Mouse (Mus musculus): ENCODE data around the gene Bcr.

Bcr gene

DNA sequence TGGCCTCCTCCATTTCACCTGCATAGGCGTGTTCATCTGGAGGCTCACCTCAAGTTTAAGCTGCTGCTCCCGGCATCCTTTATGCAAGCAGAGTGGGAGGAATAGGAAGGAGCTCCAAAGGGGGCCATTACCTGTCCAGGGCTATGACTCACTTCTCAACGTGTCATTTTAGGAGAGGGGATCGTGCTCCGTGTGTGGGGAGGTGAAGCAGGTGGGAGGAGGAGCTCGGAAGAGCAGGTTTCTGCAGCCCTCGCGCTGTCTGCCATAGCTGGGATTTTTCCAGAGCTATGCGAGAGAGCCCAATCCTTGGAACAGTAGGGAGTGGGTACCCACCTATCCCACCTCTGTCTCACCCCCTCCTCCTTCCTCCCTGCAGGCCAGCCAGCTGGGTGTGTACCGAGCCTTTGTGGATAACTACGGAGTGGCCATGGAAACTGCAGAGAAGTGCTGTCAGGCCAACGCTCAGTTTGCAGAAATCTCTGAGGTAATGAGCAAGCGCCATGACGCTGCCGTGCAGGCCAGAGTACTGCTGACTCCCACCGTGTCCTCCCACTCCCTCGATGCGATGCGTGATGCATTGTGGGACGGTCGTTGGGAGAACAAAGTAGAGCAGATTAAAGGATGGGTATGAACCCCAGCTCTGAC, 75.2 kb downstream of the Bcr start:
- no peak for DNase-seq

DNA sequence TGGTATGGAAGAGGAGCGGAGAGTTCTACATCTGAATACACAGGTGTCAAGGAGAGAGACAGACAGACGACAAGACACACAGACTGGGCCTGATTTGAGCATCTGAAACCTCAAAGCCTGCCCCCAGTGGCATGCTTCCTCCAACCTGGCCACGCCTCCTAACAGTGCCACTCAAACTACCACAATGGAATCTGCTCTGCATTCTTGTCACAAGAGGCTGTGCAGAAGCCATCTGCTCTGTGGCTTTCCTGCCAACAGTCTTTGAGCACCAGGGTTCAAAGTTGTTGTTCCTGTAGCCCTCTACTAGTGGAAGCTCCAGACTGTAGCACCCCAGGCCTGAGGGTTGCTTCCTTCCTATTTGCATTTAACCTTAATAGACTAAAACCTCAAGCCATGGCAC, 76.8 kb downstream of the Bcr start:
- DNase-seq: peak; percentile 49

DNA sequence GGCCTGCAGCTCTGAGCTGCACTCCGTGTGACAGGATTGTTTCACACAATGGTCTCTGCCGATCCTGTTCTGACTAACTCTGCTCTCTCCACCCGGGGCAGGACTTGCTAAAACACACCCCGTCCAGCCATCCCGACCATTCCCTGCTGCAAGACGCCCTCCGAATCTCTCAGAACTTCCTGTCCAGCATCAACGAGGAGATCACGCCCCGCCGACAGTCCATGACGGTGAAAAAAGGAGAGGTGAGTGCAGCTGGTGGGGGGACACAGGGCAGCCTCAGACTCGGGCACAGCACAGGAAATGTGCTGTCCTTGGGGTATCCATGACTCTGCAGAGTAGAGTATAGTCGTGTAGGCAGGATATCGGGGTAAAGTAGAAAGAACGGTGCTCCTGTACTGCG, 84.8 kb downstream of the Bcr start:
- no peak for DNase-seq

DNA sequence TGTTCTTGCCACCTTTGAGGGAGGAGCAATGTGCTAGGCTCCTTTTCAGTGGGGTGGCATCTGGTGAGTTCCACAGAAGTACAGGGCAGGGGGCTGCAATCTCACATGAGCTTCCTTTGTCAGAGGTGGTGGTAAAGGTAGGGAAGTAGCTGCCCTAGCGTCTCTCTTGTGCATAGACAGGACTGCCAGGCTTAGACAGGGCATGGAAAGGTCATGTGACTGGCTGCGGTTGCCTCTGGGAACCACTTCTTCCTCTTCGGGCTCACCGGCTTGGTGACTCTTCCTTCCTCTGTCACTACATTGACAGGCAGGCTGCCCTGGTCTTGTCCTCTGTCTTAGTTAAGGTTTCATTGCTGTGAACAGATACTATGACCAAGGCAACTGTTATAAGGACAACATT, 85.6 kb downstream of the Bcr start:
- DNase-seq: no peak

DNA sequence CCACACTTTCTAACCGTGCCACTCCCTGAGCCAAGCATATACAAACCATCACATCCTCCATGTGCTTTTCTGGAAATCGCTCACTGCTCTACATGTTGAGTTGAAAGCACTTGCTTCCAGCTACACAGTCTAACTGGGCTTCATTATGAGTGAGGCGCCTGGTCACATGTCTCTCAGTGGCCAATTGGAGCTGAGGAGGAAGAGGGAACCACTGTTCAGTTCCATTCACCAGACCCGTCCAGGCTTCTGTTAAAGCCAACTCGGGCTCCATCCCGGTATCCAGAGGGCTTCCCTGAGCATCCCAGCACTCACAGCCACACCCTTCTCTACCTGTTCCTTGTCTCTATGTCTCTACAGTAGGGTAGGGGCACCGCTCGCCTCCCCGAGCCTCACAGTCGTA, 86.2 kb downstream of the Bcr start:
- DNase-seq: no peak

DNA sequence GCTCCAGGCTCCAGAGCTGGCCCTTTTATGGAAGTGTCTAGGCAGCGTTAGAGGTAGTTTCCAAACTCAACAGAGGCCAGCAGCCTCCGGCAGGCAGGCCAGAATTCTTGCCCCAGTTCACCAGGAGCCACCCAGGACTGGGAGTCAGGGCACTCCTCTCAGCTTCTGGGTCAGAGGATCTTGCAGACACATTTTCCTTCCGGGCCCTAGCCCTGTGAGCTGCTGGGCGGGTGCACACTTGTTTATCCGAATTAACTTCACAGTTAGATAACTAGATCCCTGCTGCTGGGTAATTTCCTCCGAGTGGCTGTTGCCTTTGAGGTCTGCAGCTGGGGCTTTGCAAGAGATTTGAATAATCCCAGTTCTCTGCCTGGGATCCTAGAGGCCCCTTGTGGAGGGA, 87.9 kb downstream of the Bcr start:
- DNase-seq: no peak

DNA sequence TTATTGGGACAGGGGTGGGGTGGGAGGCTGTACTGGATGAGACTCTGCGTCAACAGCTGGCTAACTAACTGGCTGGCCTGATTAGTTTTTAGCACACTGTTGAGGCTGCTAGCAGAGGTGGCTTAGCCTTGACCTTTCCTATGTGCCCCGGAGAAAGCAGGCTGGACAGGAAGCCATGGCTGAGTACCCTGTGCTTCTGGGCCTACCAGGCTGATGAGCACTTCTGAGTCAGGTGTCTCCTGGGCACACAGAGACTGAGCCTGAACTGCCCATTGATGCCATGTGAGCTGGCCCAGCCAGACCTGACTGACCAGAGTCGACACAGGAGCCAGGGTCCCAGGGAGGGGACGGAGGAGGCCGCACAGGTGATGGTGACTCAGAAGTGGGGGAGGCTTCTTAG, 90.0 kb downstream of the Bcr start:
- DNase-seq: no peak

DNA sequence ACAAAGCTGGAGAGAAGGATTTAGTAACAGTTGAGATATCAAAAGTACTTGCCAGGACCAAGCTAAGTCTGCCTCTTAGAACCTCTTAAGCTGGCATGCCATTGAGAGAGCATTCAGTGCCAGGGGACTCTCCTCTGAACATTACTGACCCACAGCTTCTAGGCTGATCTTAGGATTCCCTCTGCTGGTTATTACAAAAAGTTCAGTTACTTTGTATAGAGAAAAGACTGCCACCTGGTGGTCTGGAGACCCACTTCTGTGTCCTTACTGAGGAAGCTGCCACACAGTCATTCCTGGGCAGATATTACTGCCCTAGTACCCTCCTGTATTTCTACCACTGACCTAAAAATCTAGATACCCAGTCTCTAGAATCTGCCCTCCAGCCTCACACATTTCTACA, 90.9 kb downstream of the Bcr start:
- peak; percentile 83 for DNase-seq

DNA sequence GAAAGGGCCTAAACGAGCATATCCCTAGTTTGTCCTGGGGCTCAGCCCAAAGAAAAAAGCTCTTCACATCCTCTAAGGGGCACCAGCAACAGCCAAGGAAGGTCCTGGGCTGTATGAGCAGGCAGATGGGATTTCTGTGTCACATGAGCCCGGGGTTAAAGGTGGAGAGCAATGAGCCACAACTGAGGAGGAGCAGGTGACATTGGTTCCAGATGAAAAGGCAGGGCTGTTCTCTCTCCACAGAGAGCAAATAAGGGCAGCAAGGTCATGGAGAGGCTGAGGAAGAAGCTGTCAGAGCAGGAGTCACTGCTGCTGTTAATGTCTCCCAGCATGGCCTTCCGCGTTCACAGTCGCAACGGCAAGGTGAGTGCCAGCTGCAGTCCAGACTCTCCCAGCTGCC, 96.4 kb downstream of the Bcr start:
- DNase-seq: no peak

DNA sequence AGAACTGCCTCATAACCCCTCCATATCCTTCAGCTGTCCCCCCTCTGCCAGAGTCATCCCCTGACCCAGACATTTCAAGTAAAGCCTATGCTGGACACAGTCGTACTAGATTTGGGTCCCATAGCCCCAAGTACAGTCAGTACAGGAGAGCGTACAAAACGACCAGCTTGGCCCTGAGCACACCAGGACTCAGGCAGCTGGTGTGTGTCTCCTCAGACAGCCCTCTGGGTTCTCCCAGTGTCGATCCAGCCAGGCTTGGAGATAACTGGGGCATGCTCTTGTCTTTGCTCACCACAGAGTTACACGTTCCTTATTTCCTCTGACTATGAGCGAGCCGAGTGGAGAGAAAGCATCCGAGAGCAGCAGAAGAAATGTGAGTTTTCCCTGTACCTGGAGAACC, 97.3 kb downstream of the Bcr start:
- DNase-seq: no peak

DNA sequence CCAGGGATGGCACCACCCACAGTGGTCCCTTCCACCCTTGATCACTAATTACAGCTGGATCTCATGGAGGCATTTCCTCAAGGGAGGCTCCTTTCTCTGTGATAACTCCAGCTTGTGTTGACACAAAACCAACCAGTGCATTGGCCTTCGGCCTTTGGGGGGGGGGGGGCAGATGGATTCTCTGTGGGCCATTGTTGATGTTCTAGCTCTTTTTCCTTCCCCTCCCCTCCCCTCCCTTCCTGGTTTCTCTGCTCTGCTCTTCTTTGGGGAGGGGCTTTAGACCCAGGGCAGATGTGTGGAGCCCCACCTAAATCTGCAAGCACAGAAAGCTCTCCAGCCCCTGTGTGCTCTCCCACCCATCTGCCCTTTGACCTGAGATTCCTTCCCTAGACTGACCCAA, 98.0 kb downstream of the Bcr start:
- no peak for DNase-seq

DNA sequence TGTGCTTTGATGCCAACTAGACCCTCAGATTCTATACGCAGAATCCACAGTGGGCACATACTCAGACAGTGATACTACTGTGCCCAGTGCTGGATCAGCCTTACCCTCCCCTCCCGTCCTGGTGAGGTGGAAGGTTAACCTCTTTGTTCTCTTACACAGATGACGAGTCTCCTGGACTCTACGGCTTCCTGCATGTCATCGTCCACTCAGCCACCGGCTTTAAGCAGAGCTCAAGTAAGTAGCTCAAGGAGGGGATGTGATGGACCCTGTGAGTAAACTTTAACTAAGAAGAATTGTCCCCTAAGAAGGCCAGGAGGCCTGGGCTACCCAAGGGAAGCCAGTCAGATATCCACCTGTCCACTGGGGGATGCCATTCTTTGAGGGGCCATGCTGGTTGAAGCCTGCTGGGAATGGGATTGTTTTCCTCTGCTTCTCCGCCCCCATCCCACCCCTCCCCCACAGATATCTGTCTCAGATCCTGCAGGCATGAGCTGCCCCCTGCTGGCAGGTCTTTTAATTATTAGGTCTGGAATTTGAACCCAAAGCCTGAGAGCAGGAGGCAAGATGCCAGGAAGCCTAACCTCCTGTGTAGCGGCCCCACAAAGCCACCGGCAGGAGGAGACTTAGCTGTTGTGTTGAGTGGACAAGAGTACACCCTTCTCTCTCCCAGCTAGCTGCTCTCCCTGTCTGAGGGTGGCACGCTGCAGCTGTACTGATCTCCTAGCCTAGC, 99.9 kb downstream of the Bcr start:
- DNase-seq: no peak

DNA sequence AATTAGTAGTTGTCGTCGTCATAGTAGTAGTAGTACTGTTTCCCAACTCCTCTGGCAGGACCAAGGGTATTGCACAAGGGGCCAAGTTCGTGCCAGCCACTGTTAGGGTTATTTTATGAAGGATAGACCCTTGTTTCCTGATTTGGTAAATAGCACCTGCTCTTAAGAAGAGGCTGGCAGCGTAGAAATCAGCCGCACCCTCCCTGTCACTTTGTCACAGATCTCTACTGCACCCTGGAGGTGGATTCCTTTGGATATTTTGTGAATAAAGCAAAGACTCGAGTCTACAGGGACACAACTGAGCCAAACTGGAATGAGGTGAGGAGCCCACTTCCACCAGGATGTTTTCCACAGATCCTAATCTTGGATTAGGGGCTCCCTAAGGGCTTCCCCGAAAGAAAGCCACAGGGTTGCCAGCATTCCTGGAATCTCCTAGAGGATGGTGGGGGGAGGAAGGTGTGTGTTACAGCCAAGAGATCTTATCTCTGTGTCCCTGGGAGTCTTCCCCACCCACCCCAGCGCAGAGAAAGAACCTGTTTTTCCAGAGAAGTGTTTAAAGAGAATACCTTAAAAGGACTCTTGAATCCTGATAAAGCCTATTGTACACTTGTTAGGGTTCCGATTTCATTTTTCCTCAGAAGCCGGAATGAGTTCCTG, 105.6 kb downstream of the Bcr start:
- DNase-seq: no peak

DNA sequence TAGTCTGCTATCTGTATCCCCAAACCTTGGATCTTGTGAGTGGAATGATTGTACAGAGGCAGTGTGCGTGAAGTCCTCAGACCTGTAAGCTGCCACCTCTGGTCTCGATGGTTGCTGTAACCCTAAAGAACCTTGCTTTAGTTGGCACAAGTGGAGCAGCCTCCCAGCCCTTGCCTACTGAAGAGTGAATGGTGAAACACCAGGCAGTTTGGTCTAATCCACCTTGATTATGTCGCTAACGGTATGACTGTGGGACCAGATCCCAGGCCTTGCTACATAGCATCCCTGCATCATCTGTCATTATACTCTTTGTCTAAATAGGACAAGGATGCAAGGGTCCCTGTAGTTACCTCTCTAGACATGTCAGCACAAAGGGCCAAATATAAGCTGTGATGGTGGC, 106.2 kb downstream of the Bcr start:
- DNase-seq: no peak

DNA sequence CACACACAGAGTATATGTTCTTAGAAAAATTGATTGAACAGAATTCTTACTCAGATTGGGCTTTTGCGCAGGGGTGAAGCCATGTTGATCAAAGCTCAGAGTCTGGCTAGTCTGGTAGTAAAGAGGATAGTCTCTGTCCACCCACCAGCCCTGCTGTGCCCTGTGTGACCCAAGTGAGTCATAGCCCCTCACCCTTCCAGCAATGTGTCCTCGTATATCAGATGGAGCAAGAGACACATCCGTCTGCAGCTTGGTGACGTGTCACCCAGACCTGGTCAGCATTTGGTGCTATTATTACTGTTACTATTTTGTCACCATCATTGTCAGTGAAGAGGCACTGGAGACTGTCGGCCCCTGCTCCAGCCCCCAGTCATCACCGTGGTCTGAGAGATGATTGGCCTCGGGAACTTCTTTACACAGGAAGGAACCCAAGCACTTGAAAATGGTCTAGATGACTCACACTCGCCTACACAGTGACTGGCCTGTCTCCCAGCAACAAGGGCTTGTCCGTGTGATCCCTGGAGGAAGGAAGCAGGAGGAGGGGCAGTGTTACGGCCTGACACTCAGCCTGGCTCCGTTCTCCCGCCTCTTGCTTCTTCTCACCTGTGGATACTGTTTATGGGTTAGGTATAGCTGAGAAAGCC, 109.9 kb downstream of the Bcr start:
- DNase-seq: no peak

DNA sequence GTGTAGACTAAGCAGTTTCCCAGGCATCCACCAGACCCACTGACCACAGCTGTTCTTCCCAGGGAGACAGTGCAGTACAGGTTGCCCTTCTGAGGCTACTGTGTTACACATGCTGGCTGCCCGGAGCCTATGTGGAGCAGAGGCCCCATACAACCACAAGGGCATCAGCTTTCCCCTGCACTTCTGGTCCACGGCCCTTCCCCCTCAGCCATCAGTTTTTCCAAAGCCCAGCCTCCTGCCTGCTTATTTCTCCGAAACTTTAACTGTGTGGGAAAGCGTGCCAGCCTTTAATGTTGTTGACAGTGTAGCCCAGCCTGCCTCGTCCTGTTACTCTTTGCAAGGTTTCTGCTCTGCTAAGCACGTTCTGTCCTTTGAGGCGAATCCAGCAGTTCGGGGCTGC, 112.7 kb downstream of the Bcr start:
- no peak for DNase-seq

DNA sequence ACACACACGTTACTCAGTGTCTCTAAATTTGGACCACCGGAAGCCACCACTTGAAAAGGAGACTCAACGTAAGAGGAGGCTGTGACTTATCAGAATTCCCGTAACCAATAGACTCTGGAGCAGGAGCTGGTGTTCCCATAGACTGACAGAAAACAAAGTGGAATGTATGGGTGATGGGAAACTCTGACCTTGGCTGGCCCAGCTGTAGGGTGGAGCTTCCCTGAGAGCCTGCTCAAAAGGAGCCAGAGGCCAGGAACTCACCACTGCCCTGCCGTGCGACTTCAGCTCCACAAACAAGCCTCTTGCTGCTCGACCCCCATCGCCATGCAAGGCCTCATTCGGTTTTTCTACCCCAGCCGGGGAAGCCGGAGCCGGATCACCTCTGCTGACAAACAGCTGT, 113.3 kb downstream of the Bcr start:
- no peak for DNase-seq

DNA sequence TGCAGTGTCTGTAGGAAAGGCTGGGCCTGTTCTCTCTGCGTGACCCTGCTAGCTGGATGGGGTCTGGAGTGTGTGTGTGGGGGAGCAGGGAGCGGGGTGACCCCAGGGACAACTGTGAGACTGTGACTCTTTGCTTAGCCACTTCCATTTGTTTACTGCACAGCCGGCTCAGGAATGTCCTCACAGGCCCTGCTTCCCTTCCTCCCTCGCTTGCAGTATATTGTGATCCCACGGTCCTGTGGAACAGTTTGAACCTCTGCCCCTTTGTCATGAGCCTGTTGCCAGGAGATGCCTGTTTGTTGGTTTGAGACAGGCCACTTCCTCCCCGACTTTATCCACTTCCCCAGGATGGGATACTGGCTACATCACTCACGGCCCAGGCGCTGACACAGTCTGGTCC, 116.1 kb downstream of the Bcr start:
- no peak for DNase-seq

DNA sequence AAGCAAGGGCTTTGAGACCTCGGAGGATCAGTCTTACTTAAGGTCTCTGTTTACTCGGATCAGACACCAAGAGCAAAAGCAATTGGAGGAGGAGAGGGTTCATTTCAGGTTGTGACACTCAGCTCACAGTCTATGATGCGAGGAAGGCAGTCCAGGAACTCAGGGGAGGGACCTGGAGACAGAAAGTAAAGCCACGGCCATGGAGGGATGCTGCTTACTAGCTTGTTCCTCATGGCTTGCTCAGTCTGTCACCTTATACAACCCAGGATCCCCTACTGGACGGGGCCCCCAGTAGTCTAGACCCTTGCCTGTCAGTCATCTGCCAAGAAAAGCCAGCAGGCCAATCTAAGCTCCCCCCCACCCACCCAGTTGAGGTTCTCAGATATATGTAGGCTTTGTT, 118.5 kb downstream of the Bcr start:
- DNase-seq: no peak

DNA sequence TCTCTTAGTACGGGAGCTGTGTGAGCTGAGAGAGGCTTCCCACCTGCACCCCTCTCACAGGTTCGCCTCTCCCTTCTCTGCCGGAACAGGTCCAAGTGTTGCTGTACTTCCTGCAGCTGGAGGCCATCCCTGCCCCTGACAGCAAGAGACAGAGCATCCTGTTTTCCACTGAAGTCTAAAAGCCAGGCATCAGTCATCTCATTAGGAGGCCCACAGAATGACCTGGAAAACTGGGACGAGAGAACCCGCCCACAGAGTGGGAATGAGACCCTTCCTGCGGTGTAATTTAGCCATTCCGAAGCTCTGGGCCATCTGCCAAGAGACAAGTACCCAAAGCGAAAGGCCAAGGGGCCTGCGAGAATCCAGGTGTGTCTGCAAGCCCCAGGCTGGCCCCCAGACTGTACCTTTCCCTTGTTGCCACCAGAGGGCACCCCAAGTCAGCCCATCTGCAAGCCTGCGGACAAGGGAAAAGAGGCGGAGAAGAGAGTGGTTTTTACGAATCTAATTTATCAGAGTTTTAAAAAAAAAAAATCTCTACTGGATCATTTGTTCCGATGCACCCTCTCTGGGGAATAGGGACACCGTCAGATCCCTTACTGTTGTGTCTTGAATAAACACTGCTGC, 121.9 kb downstream of the Bcr start:
- peak; percentile 81 for DNase-seq

DNA sequence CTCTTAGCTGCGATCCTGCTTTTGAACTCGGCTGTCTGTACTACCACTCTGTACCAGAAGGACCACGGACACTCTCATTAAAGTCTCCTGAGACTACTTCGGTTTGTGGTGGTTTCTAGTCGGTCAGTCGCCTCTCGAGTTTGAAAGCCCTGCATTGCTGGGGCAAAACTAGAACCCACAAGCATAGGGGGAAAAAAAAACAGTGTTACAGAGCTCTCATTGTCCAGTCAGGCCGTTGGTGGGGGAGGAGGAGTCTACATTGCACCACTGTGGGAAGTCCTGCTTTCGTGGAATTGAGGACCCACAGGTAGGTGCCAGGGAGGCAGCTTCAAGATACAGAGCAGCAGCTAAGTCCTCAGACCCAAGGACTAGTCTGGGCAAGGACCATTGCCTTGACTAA, 124.4 kb downstream of the Bcr start:
- DNase-seq: no peak

DNA sequence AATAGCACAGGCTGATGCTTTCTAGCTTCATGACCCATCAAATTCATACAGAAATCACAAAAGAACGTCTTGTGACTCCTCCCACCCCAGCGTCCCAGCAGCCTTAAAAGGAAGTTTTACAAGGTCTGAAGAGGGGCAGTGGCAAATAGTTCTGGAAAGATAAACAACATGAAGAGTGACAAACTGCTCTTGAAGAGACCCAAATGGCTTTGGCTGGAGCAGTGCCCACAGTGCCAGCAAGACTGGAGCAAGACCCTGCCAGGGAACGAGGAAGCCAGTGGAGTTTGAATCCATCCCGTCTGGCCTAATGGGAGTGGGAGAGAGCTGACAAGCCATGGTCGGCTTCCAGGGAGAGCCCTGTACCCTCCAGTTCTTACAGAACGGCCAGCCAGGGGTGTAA, 126.2 kb downstream of the Bcr start:
- DNase-seq: no peak

DNA sequence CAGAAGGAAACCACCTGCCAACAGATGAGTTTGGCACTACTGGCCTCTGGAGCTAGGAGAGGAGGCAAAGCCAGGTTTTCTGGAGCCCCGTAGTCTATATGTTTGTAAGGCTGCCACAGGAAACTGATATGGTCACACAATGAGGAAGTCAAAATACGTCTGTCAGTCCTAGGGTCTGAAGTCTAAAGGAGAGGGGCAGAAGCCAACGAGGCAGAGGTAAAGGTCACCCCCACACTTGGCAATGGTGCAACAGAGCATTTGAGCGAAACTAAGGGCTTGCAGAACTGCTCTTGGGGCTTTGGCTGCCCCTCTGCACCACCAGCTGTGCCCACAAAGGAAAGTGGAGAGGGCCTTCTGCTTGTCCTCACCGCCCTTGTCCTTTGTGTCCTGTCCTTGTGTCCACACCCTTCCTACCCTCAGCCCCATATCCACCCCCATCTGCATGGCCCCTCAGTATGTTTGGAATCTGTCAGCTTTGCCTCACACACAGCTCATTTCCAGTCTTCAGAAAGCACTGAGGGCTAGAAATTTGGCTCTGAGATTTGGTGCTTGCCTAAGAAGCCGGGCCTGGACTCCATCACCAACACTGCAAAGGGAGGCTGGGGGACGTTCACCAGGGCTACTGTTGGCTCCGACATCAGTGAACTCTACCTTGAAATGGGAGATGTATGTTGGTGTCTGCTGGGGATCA, 127.1 kb downstream of the Bcr start:
- no peak for DNase-seq

All from cerebellum, adult 8-10 months (tissue).